Mouse (Mus musculus) midbrain, embryonic 14.5 days (tissue): Measurements from ENCODE around the gene Gpr4. TPM values are rescaled to one million over a fixed set of nuclear protein-coding genes. Genes with fewer than 3 reads are reported as not detected.
A peak's percentile ranks its signal among the peaks of the same experiment; 100 is the strongest.

ENCODE experiments used
- ATAC-seq: fragments of 200-750 bp; cut with Nextera tagmentation; 2 replicates; pipeline ENCODE4 v1.8.0; 2017; ENCODE audit warnings: moderate number of reproducible peaks, moderate library complexity; ENCODE audit not compliant: low FRiP score, low TSS enrichment
- DNase-seq: peaks from one replicate; pipeline ENCODE4 v3.0.0-alpha.2; 2015
- H3K27ac ChIP-seq: fragments of 300-500 bp; sonication (generic); replicated peaks from 2 replicates; pipeline ENCODE4 v1.5.1; 2014; ENCODE audit warnings: mild to moderate bottlenecking, low read depth, low read length, moderate library complexity
- H3K27me3 ChIP-seq: fragments of 300-500 bp; sonication (generic); 2 replicates; pipeline ENCODE4 v1.6.1; 2014; ENCODE audit warnings: low read length, control low read depth, mixed read lengths; ENCODE audit not compliant: control insufficient read depth, insufficient read depth
- H3K36me3 ChIP-seq: fragments of 300-500 bp; sonication (generic); 2 replicates; pipeline ENCODE4 v1.6.1; 2014; ENCODE audit warnings: low read length, control low read depth; ENCODE audit not compliant: control insufficient read depth, insufficient read depth
- H3K4me1 ChIP-seq: fragments of 300-500 bp; sonication (generic); 2 replicates; pipeline ENCODE4 v1.6.1; 2014; ENCODE audit warnings: mild to moderate bottlenecking, antibody characterized with exemption, low read length, control low read depth; ENCODE audit not compliant: control insufficient read depth, insufficient read depth
- H3K4me2 ChIP-seq: fragments of 300-500 bp; sonication (generic); 2 replicates; pipeline ENCODE4 v1.6.1; 2014; ENCODE audit warnings: mild to moderate bottlenecking, low read length, moderate library complexity
- H3K4me3 ChIP-seq: fragments of 300-500 bp; sonication (generic); replicated peaks from 2 replicates; pipeline ENCODE4 v1.5.1; 2014; ENCODE audit warnings: low read depth, low read length
- H3K9ac ChIP-seq: fragments of 300-500 bp; sonication (generic); replicated peaks from 2 replicates; pipeline ENCODE4 v1.6.1; 2014; ENCODE audit warnings: mild to moderate bottlenecking, low read length, moderate library complexity
- H3K9me3 ChIP-seq: fragments of 300-500 bp; sonication (generic); 2 replicates; pipeline ENCODE4 v1.6.1; 2016; ENCODE audit warnings: low read length, control low read depth, mixed read lengths; ENCODE audit not compliant: control insufficient read depth
- WGBS: fragments of 180-500 bp; shearing (Covaris S2); extraction: QIAGEN DNeasy Blood & Tissue Kit; methylation state at CpG from one replicate; pipeline ENCODE4 v1.1.7; 2014; 5-methylcytosine and 5-hydroxymethylcytosine counted together
- polyA plus RNA-seq: library from polyadenylated mRNA; unstranded; fragments of >200 nt; fragmentation: Nextera tagmentation; extraction: Ambion mirVana; gene quantifications from 2 replicates; pipeline ENCODE4 v1.2.1, GENCODE M21; 2014

Gpr4 gene
- polyA plus RNA-seq, 1 experiment from 2014 or later: 2.5 TPM

DNA sequence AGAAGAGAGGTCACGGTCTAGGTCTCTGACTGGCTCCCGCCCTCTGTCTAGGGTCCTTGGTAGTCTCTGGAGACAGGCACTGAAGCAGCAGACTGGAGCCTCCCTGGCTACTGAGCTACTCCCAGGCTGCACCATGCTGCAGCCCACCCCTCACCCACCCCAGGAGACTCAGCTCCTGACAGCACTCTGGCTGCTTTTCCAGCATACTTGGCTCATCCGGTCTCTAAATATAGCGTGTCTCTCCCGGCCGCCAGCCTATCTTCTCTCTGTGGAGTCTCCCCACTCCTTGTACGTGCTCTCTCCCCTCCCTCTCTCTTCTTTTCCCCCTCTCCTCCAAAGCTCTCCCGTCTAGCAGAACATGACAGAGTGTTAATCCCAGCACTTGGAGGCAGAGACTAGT, 42.2 kb upstream of the Gpr4 start:
- H3K27ac ChIP-seq: peak overlapping the region; percentile 58

GRCm38 (mm10) chr7:19171831-19172230, 40.5 kb upstream of the Gpr4 start:
- H3K4me2 ChIP-seq: no peak overlapping the region
- H3K27me3 ChIP-seq: no peaks in the 10 kb centered on the region
- DNase-seq (no peak), ATAC-seq (no peak)
- H3K9me3 ChIP-seq: no peaks in the 10 kb centered on the region
- H3K4me1 ChIP-seq: peaks cover 4% of the 10 kb centered on the region
- WGBS: 43% methylated on average over 8 of the region's 8 CpGs
- H3K27ac ChIP-seq: peak overlapping the region; percentile 28
- H3K9ac ChIP-seq: no peak overlapping the region
- H3K4me3 ChIP-seq: no peak overlapping the region
- H3K36me3 ChIP-seq: no peaks in the 10 kb centered on the region

More for the DNA sequence above, 42.2 kb upstream of the Gpr4 start:
- no peaks in the 10 kb centered on the region for H3K27me3 ChIP-seq
- no peak overlapping the region for H3K4me3 ChIP-seq
- 55% methylated on average over 8 of the region's 8 CpGs for WGBS
- no peak overlapping the region for H3K9ac ChIP-seq
- H3K9me3 ChIP-seq: no peaks in the 10 kb centered on the region
- ATAC-seq (no peak), DNase-seq (no peak)
- no peaks in the 10 kb centered on the region for H3K36me3 ChIP-seq
- peaks cover 8% of the 10 kb centered on the region for H3K4me1 ChIP-seq
- no peak overlapping the region for H3K4me2 ChIP-seq

DNA sequence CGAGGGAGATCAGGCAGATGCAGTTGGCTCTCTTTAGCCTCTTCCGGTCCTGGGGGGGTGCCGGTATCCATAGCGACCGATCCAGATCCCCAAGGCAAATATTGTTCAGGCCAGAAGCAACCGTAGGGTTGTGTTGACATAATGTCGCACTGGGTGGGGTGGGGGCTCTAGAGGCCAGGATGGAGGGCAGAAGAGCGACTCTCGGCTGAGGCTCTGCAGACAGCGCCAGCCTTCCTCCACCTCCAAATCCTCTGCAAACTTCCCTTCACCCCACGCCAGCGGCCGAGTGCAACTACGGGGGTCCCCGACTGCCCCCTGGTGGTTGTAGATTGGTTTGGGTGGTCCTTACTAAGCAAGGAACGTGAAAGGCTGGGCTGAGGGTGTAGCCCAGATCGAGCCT, 39.5 kb upstream of the Gpr4 start:
- H3K9ac ChIP-seq: no peak overlapping the region; the same call in 1 of the 2 replicates

GRCm38 (mm10) chr7:19175708-19176515, 36.4 kb upstream of the Gpr4 start, which contains the start of gene Eml2:
Eml2 (plus strand) TSS chr7:19176421.
- Histone ChIP-seq H3K9me3 (0 out of 2 replicates have a peak, but pooled peaks cover 3% of the 10 kb centered on the region), H3K4me1 (peaks cover 28% of the 10 kb centered on the region), H3K4me2 (peak within 1 kb of the TSS; percentile 80), H3K36me3 (peaks cover 6% of the 10 kb centered on the region; the same call in 1 of the 2 replicates), H3K27me3 (peaks cover 28% of the 10 kb centered on the region; the same call in 1 of the 2 replicates), H3K4me3 (peak within 1 kb of the TSS; percentile 69), H3K27ac (peak within 1 kb of the TSS; percentile 82), H3K9ac (peak within 1 kb of the TSS; percentile 77)
- under 1% methylated on average over 30 of the region's 30 CpGs for WGBS
- peak; percentile 92 for DNase-seq
- ATAC-seq: peak; percentile 93

More for the DNA sequence above, 39.5 kb upstream of the Gpr4 start:
- ATAC-seq (no peak), DNase-seq (peak; percentile 93)
- no peak overlapping the region for H3K27ac ChIP-seq
- peak overlapping the region; percentile 41 for H3K4me2 ChIP-seq
- H3K27me3 ChIP-seq: peaks cover 8% of the 10 kb centered on the region; the same call in 1 of the 2 replicates
- peaks cover 15% of the 10 kb centered on the region for H3K4me1 ChIP-seq
- no peaks in the 10 kb centered on the region for H3K9me3 ChIP-seq
- 2% methylated on average over 17 of the region's 17 CpGs for WGBS
- peak overlapping the region; percentile 17 for H3K4me3 ChIP-seq
- H3K36me3 ChIP-seq: no peaks in the 10 kb centered on the region

- ATAC-seq (peak; percentile 46), DNase-seq (no peak)
- WGBS: 2% methylated on average over 21 of the region's 21 CpGs
- H3K27ac ChIP-seq: peak overlapping the region; percentile 82
- peaks cover 28% of the 10 kb centered on the region for H3K4me1 ChIP-seq
- H3K9me3 ChIP-seq: 0 out of 2 replicates have a peak, but pooled peaks cover 3% of the 10 kb centered on the region
- H3K4me2 ChIP-seq: peak overlapping the region; percentile 80
- peaks cover 28% of the 10 kb centered on the region; the same call in 1 of the 2 replicates for H3K27me3 ChIP-seq
- peak overlapping the region; percentile 69 for H3K4me3 ChIP-seq
- peaks cover 7% of the 10 kb centered on the region for H3K36me3 ChIP-seq
- H3K9ac ChIP-seq: peak overlapping the region; percentile 77
Observed at GRCm38 (mm10) chr7:19176516-19176947, 35.8 kb upstream of the Gpr4 start.

DNA sequence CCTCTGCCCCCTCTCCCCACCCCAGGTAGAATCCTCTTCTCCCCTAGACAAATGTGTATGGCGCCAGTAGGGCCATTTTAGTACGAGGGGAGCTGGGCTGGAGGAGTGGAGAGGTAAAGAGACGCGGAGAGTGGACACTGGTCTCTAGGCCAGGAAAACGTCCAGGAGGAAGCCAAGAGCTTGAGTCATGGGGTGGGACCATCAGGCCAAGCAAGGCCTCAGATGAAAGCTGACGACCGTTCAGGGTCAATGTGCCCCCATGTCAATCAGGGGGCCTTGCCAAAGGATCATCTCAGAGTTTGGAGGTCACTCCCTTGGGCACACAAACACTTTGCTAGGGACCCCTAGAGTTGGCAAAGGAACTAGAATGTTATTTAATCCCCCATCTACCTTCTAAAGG, 35.1 kb upstream of the Gpr4 start:
- H3K4me1 ChIP-seq: peaks cover 25% of the 10 kb centered on the region
- peak overlapping the region; percentile 80 for H3K4me2 ChIP-seq
- no peak overlapping the region for H3K27ac ChIP-seq
- 0 out of 2 replicates have a peak, but pooled peaks cover 3% of the 10 kb centered on the region for H3K9me3 ChIP-seq
- peaks cover 12% of the 10 kb centered on the region for H3K36me3 ChIP-seq
- H3K27me3 ChIP-seq: peaks cover 28% of the 10 kb centered on the region; the same call in 1 of the 2 replicates
- H3K9ac ChIP-seq: peak overlapping the region; percentile 77
- DNase-seq (no peak), ATAC-seq (no peak)
- peak overlapping the region; percentile 69 for H3K4me3 ChIP-seq
- 64% methylated on average over 7 of the region's 7 CpGs for WGBS

DNA sequence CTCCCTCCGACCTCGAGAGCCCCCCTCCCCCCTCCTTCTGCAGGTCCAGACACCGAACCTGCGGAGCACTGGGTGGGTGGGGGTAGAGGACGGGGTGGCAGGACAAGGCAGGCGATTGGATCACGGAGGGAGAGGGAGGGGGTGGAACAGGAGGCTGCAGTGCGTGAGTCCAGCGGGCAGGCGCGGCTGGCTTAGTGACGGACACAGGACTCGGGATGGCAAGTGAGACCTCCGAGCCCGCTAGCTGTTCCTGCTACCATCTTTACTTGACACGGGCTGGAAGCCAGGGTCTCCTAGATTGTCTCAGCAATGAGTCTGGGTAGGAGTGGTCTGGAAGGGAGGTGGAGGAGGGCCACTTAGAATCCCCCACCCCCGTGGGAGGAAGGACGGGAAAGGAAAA, 34.3 kb upstream of the Gpr4 start:
- H3K27me3 ChIP-seq: peaks cover 28% of the 10 kb centered on the region; the same call in 1 of the 2 replicates
- 5% methylated on average over 18 of the region's 18 CpGs for WGBS
- H3K36me3 ChIP-seq: peaks cover 16% of the 10 kb centered on the region
- H3K9me3 ChIP-seq: 0 out of 2 replicates have a peak, but pooled peaks cover 3% of the 10 kb centered on the region
- H3K4me2 ChIP-seq: peak overlapping the region; percentile 80
- H3K27ac ChIP-seq: no peak overlapping the region
- H3K4me1 ChIP-seq: peaks cover 25% of the 10 kb centered on the region
- ATAC-seq (no peak), DNase-seq (no peak)
- peak overlapping the region; percentile 69 for H3K4me3 ChIP-seq
- peak overlapping the region; percentile 42 for H3K9ac ChIP-seq

DNA sequence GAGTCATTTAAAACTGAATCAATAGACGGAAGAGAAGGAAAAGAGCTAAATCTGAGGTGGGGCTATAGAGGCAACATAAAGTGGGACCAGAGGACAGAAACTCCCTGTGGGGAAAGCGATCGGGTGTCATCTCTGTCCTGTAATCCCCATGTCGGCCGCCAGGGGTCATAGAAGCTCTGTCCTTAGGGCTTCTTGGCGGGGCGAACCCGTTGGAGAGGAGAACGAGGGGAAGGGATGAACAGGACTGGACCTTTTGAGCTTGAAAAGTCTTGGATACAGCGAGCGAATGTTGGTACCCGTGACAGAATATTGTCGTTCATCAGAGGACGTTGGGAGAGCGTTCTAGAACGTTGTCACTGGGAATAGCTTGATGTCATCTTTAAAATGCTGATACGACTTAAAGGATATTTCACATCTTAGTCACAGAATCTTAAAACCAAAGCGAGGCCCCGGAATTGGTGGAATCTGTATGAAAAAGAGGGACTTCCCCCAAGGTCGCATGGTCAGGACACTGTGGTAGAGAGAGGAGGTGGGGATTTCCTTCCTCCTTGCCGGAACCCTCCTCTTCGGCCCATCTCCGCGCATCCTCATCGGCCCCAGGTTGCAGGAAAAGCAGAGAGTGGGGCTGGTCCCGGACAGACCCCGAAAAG, 33.8 kb upstream of the Gpr4 start:
- WGBS: 8% methylated on average over 27 of the region's 27 CpGs
- ATAC-seq (no peak), DNase-seq (peak; percentile 82)
- Histone ChIP-seq H3K9me3 (0 out of 2 replicates have a peak, but pooled peaks cover 3% of the 10 kb centered on the region), H3K27me3 (peaks cover 28% of the 10 kb centered on the region; the same call in 1 of the 2 replicates), H3K4me3 (peak overlapping the region; percentile 69), H3K4me2 (peak overlapping the region; percentile 80), H3K4me1 (peaks cover 25% of the 10 kb centered on the region), H3K27ac (no peak overlapping the region), H3K9ac (peak overlapping the region; percentile 42; the same call in 1 of the 2 replicates), H3K36me3 (peaks cover 19% of the 10 kb centered on the region)
